Mouse (Mus musculus) brain, embryonic 14.5 days (tissue): ENCODE data around the gene Podxl2.

Experiments
- CTCF ChIP-seq: fragments of 200-500 bp; IDR thresholded peaks from 2 replicates; pipeline ENCODE4 v1.5.1; 2012; ENCODE audit warnings: inconsistent platforms, mild to moderate bottlenecking, moderate library complexity, borderline replicate concordance; ENCODE audit not compliant: insufficient read depth, insufficient read length; ENCODE audit errors: extremely low read depth
- POLR2A ChIP-seq: fragments of 200-500 bp; IDR thresholded peaks from 2 replicates; pipeline ENCODE4 v1.6.1; 2012; ENCODE audit warnings: mild to moderate bottlenecking, inconsistent platforms, borderline replicate concordance; ENCODE audit not compliant: poor library complexity, insufficient read depth, insufficient read length, severe bottlenecking; ENCODE audit errors: extremely low read depth

DNA sequence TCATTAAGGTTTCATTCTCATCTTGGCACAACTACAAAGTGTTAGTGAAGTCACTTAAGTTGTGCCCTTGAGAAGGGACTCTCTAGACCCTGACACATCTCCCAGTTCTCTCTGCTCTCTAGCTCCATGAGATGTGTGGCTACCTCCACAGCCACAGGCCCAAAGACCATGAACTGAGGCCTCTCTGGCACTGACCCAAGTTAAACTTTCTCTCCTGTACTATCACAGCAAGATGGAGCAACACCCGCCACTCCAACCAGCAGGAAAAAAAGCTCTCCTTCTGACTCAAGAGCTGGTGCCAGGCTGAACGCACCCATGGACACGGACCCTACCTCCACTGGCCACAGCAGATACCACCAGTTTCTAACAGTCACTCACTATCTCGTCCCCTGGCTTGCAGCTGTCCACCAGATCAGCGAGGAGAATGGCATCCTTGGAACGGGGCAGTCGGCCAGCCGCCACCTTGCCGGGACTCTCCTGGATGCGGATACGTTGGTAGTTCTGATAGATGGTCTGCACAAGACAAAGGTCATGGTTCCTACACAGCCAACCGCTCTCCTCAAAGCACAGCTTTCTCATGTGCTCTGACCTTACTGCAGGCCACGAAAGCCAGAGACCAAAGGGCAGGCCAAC is 14.7 kb upstream of the Podxl2 start:
- TF ChIP-seq CTCF (no peak), POLR2A (no peak)
